Mouse (Mus musculus): Measurements from ENCODE around the gene Olfr483. TPM values are rescaled to one million over a fixed set of nuclear protein-coding genes. Genes with fewer than 3 reads are reported as not detected.

Olfr483 gene
- total RNA-seq (2017): not detected in 2 replicates

DNA sequence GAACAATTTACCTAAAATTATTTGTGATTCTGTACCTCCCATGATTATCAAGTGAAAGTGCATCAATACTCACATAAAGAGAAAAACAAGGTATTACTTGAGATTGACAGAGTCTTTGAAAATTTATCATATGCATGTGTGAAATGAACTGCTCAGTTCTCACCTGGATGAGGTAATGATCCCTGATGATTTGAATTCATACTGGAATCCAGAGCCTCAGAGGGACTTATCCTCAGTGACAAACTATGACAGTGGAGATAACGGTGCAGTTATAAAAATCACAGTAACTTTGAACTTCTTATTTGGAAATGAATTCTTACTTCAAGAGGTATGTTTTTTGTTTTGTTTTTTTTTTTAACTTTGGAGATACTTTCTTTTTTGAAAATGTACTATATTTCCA is at the start of gene Olfr483:
Olfr483 (plus strand) TSS at position 301 of the 400 bp plus-strand sequence.
- no peak for ATAC-seq (replicated peaks in 1 of 2; ENCODE audit: insufficient read depth in 1 of 2, low FRiP score in 2 of 2, low TSS enrichment in 1 of 2, low read depth in 1 of 2, poor library complexity in 2 of 2, severe bottlenecking in 2 of 2)

DNA sequence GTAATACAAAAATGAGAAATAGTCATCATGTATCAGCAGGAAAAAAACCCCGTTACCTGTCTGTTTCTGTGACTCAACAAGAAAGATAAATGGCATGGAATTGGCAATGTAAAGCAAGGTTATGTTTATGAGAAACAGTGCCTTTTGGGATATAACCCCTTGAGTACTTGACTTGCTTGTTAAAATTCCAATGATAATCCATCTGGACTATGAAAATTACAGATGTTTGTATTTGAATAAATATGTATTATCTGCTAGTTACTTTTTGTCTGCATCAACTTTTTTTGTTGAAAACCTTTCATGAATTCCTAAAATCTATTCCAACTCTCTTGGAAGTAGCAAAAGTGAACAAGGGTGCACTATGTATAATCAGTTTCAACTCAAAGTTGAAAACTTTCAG is 33.4 kb upstream of the Olfr483 start, which contains the start of gene Olfr480:
Olfr480 (minus strand) TSS at position 101 of the 400 bp plus-strand sequence.
- no peak for ATAC-seq (replicated peaks in 1 of 2; ENCODE audit: insufficient read depth in 1 of 2, low FRiP score in 2 of 2, low TSS enrichment in 1 of 2, low read depth in 1 of 2, poor library complexity in 2 of 2, severe bottlenecking in 2 of 2)

DNA sequence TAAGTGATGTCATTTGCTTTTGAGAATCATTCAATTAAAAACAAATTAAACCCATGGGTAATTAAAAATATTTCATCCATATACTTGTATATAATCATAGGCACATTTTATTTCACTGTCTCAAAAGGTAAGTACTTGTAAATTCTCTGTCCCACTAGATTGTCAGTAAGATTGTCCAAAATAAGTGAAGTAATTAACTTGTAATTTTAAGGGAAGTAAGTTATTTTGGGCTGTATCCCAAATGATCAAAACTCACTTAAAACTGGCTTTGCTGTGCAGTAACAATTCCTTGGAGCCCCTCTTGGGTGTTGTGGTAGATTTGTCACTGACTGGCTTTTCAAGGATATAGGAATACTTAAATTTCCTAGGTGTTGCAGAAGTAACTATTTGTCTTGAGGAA is 21.1 kb upstream of the Olfr483 start, which contains the start of gene Olfr481:
Olfr481 (plus strand) TSS at position 301 of the 400 bp plus-strand sequence.
- ATAC-seq (replicated peaks in 1 of 2; ENCODE audit: insufficient read depth in 1 of 2, low FRiP score in 2 of 2, low TSS enrichment in 1 of 2, low read depth in 1 of 2, poor library complexity in 2 of 2, severe bottlenecking in 2 of 2): no peak

- no peak for ATAC-seq (replicated peaks in 1 of 2; ENCODE audit: insufficient read depth in 1 of 2, low FRiP score in 2 of 2, low TSS enrichment in 1 of 2, low read depth in 1 of 2, poor library complexity in 2 of 2, severe bottlenecking in 2 of 2)
Measured at GRCm38 (mm10) chr7:108097486-108097885, 3.2 kb upstream of the Olfr483 start, which contains the start of gene Olfr482. TSS of gene Olfr482 (minus strand) at chr7:108097586.

DNA sequence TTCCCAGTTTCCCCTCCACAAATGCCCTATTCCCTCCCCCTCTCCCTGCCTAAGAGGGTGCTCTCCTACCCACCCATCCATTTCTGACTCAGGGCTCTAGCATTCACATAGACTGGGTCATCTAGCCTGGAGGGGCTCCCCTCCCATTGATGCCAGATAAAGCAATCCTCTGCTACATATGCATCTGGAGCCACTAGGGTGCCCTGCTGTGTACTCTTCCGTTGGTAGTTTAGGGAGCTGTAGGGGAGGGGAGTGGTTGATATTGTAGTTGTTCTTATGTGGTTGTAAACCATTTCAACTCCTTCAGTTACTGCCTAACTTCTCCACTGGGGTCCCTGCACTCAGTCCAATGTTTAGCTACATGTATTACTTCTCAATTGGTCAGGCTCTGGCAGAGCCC is 20.0 kb downstream of the Olfr483 start:
- ATAC-seq (replicated peaks in 1 of 2; ENCODE audit: insufficient read depth in 1 of 2, low FRiP score in 2 of 2, low TSS enrichment in 1 of 2, low read depth in 1 of 2, poor library complexity in 2 of 2, severe bottlenecking in 2 of 2): no peak

- no peak for ATAC-seq (replicated peaks in 1 of 2; ENCODE audit: insufficient read depth in 1 of 2, low FRiP score in 2 of 2, low TSS enrichment in 1 of 2, low read depth in 1 of 2, poor library complexity in 2 of 2, severe bottlenecking in 2 of 2)
Measured at GRCm38 (mm10) chr7:108121416-108121815, 20.8 kb downstream of the Olfr483 start.

GRCm38 (mm10) chr7:108127349-108127748 is 26.7 kb downstream of the Olfr483 start, which contains the start of gene Olfr484:
TSS of gene Olfr484 (minus strand) at chr7:108127449.
- ATAC-seq (replicated peaks in 1 of 2; ENCODE audit: insufficient read depth in 1 of 2, low FRiP score in 2 of 2, low TSS enrichment in 1 of 2, low read depth in 1 of 2, poor library complexity in 2 of 2, severe bottlenecking in 2 of 2): no peak

Other genes with a start within 250 kb of the Olfr483 start
- gene Olfr472, start 202.9 kb upstream of the Olfr483 start, total RNA-seq (2017): not detected in 2 replicates
- gene Olfr473, start 170.4 kb upstream of the Olfr483 start, total RNA-seq (2017): not detected in 2 replicates
- gene Olfr474, start 146.2 kb upstream of the Olfr483 start, total RNA-seq (2017): not detected in 2 replicates
- not detected in 2 replicates for gene Olfr476, start 136.0 kb upstream of the Olfr483 start, total RNA-seq (2017)
- gene Olfr477, start 114.2 kb upstream of the Olfr483 start, total RNA-seq (2017): not detected in 2 replicates
- gene Olfr478, start 66.9 kb upstream of the Olfr483 start, total RNA-seq (2017): not detected in 2 replicates
- not detected in 2 replicates for gene Olfr479, start 50.2 kb upstream of the Olfr483 start, total RNA-seq (2017)
- not detected in 2 replicates for gene Olfr480, start 33.5 kb upstream of the Olfr483 start, total RNA-seq (2017)
- not detected in 2 replicates for gene Olfr481, start 21.0 kb upstream of the Olfr483 start, total RNA-seq (2017)
- gene Olfr482, start 3.3 kb upstream of the Olfr483 start, total RNA-seq (2017): 0.25 TPM in 1 of 2 replicates, not detected in the other
- not detected in 2 replicates for gene Olfr484, start 26.6 kb downstream of the Olfr483 start, total RNA-seq (2017)
- gene Olfr485, start 59.0 kb downstream of the Olfr483 start, total RNA-seq (2017): not detected in 2 replicates
- not detected in 2 replicates for gene Olfr486, start 71.9 kb downstream of the Olfr483 start, total RNA-seq (2017)
- not detected in 2 replicates for gene Olfr487, start 113.8 kb downstream of the Olfr483 start, total RNA-seq (2017)
- not detected in 2 replicates for gene Olfr488, start 157.5 kb downstream of the Olfr483 start, total RNA-seq (2017)
- not detected in 2 replicates for gene Olfr490, start 188.1 kb downstream of the Olfr483 start, total RNA-seq (2017)
- gene Olfr491, start 212.6 kb downstream of the Olfr483 start, total RNA-seq (2017): not detected in 2 replicates
- not detected in 2 replicates for gene Olfr492, start 222.8 kb downstream of the Olfr483 start, total RNA-seq (2017)
- gene Olfr493, start 246.1 kb downstream of the Olfr483 start, total RNA-seq (2017): not detected in 2 replicates

Measured in hematopoietic stem cell, adult 5-6 weeks (primary cell).